Mouse (Mus musculus): ENCODE results near the gene Cxcr5. TPM values are rescaled to one million over a fixed set of nuclear protein-coding genes. Genes with fewer than 3 reads are reported as not detected.

Cxcr5 gene
- total RNA-seq, 2 experiments from 2014 or later: not detected

- intact Hi-C loops (cut with DNase I; ENCODE audit: low total_unique reads): no loop called here
- DNase-seq: peak; percentile 31
Observed at GRCm38 (mm10) chr9:44513121-44513520, 48.6 kb downstream of the Cxcr5 start.

GRCm38 (mm10) chr9:44512717-44513003 is 49.0 kb downstream of the Cxcr5 start:
- no peak for DNase-seq
- intact Hi-C loops (cut with DNase I; ENCODE audit: low total_unique reads): no loop called here

- DNase-seq: no peak
- intact Hi-C loops (cut with DNase I; ENCODE audit: low total_unique reads): no loop called here
Observed at GRCm38 (mm10) chr9:44511935-44512716, 49.6 kb downstream of the Cxcr5 start.

- DNase-seq: peak; percentile 37
- intact Hi-C loops (cut with DNase I; ENCODE audit: low total_unique reads): no loop called here
Observed at GRCm38 (mm10) chr9:44510872-44511601, 50.6 kb downstream of the Cxcr5 start.

GRCm38 (mm10) chr9:44510355-44510871 is 51.3 kb downstream of the Cxcr5 start:
- DNase-seq: no peak
- intact Hi-C loops (cut with DNase I; ENCODE audit: low total_unique reads): no loop called here

GRCm38 (mm10) chr9:44509487-44510354 is 52.0 kb downstream of the Cxcr5 start:
- intact Hi-C loops (cut with DNase I; ENCODE audit: low total_unique reads): loop anchor here (5.0 kb wide), 3 partner anchors 37 to 143 kb away; no protein-coding TSS in a partner anchor
- peak; percentile 89 for DNase-seq

- intact Hi-C loops (cut with DNase I; ENCODE audit: low total_unique reads): loop anchor here (5.0 kb wide), 3 partner anchors 37 to 143 kb away; no protein-coding TSS in a partner anchor
- DNase-seq: peak; percentile 15
Observed at GRCm38 (mm10) chr9:44508721-44509486, 52.8 kb downstream of the Cxcr5 start.

GRCm38 (mm10) chr9:44508124-44508619 is 53.5 kb downstream of the Cxcr5 start:
- DNase-seq: no peak
- intact Hi-C loops (cut with DNase I; ENCODE audit: low total_unique reads): loop anchor here (5.0 kb wide), 3 partner anchors 36 to 144 kb away; no protein-coding TSS in a partner anchor

- DNase-seq: no peak
- intact Hi-C loops (cut with DNase I; ENCODE audit: low total_unique reads): loop anchor here (5.0 kb wide), 3 partner anchors 35 to 145 kb away; no protein-coding TSS in a partner anchor
Observed at GRCm38 (mm10) chr9:44507345-44507744, 54.3 kb downstream of the Cxcr5 start.

- intact Hi-C loops (cut with DNase I; ENCODE audit: low total_unique reads): loop anchor here (5.0 kb wide), 3 partner anchors 34 to 146 kb away; no protein-coding TSS in a partner anchor
Observed at GRCm38 (mm10) chr9:44506566-44506965, 55.1 kb downstream of the Cxcr5 start.

GRCm38 (mm10) chr9:44505824-44506467 is 55.7 kb downstream of the Cxcr5 start:
- intact Hi-C loops (cut with DNase I; ENCODE audit: low total_unique reads): loop anchor here (5.0 kb wide), 3 partner anchors 34 to 146 kb away; no protein-coding TSS in a partner anchor
- peak; percentile 44 for DNase-seq

More at GRCm38 (mm10) chr9:44506566-44506965, 55.1 kb downstream of the Cxcr5 start:
- DNase-seq: no peak

GRCm38 (mm10) chr9:44504893-44505823 is 56.5 kb downstream of the Cxcr5 start:
- intact Hi-C loops (cut with DNase I; ENCODE audit: low total_unique reads): loop anchor here (5.0 kb wide), 3 partner anchors 33 to 147 kb away; no protein-coding TSS in a partner anchor
- no peak for DNase-seq

- intact Hi-C loops (cut with DNase I; ENCODE audit: low total_unique reads): no loop called here
- peak; percentile 73 for DNase-seq
Observed at GRCm38 (mm10) chr9:44502006-44502405, 59.7 kb downstream of the Cxcr5 start.

GRCm38 (mm10) chr9:44501206-44501879 is 60.3 kb downstream of the Cxcr5 start:
- no peak for DNase-seq
- intact Hi-C loops (cut with DNase I; ENCODE audit: low total_unique reads): loop anchor here (2.0 kb wide), 2 partner anchors 19 to 49 kb away; partner anchors contain the start of gene Bcl9l

GRCm38 (mm10) chr9:44500638-44501175 is 61.0 kb downstream of the Cxcr5 start:
- DNase-seq: no peak
- intact Hi-C loops (cut with DNase I; ENCODE audit: low total_unique reads): loop anchor here (2.0 kb wide), 2 partner anchors 18 to 48 kb away; partner anchors contain the start of gene Bcl9l

- intact Hi-C loops (cut with DNase I; ENCODE audit: low total_unique reads): loop anchor here (2.0 kb wide), 2 partner anchors 17 to 47 kb away; partner anchors contain the start of gene Bcl9l
- DNase-seq: no peak
Observed at GRCm38 (mm10) chr9:44500163-44500533, 61.5 kb downstream of the Cxcr5 start.

All from gastrocnemius, postnatal 14 days (tissue).